Mouse (Mus musculus) spleen, adult 2 months (tissue): ENCODE results near the gene Sbno2. TPM values are rescaled to one million over a fixed set of nuclear protein-coding genes. Genes with fewer than 3 reads are reported as not detected.

Source experiments
- DNase-seq, 2 experiments: peaks; one replicate each; pipeline versions ENCODE4 v3.0.0 to v3.0.0-alpha.2; 2012 to 2021; ENCODE audit warnings: low spot score in 2 of 2, low read depth in 1 of 2
- H3K27ac ChIP-seq: fragments of 200-500 bp; 2 replicates; pipeline ENCODE4 v1.5.1; 2012; ENCODE audit warnings: low read length, inconsistent platforms; ENCODE audit not compliant: insufficient read depth
- H3K27me3 ChIP-seq: fragments of 200-500 bp; 2 replicates; pipeline ENCODE4 v1.6.1; 2012; ENCODE audit warnings: mild to moderate bottlenecking, moderate library complexity, low read length, inconsistent platforms; ENCODE audit not compliant: control insufficient read depth, insufficient read depth
- H3K36me3 ChIP-seq: fragments of 200-500 bp; 2 replicates; pipeline ENCODE4 v1.6.1; 2012; ENCODE audit warnings: mild to moderate bottlenecking, low read length, inconsistent platforms; ENCODE audit not compliant: control insufficient read depth, insufficient read depth
- H3K4me1 ChIP-seq: fragments of 200-500 bp; 2 replicates; pipeline ENCODE4 v1.6.1; 2011; ENCODE audit warnings: inconsistent platforms; ENCODE audit not compliant: control insufficient read depth, insufficient read depth, insufficient read length
- H3K4me3 ChIP-seq: fragments of 200-500 bp; 2 replicates; pipeline ENCODE4 v1.5.1; 2011; ENCODE audit warnings: mild to moderate bottlenecking, inconsistent platforms; ENCODE audit not compliant: insufficient read depth, insufficient read length; ENCODE audit errors: extremely low read depth
- CTCF ChIP-seq: fragments of 200-500 bp; IDR thresholded peaks from 2 replicates; pipeline ENCODE4 v1.5.1; 2011; ENCODE audit warnings: mild to moderate bottlenecking, inconsistent platforms; ENCODE audit not compliant: insufficient read depth, insufficient read length, insufficient replicate concordance; ENCODE audit errors: extremely low read depth
- POLR2A ChIP-seq: fragments of 200-500 bp; IDR thresholded peaks from 2 replicates; pipeline ENCODE4 v1.6.1; 2011; ENCODE audit warnings: low read depth, low read length, inconsistent platforms
- WGBS: fragments of 180-500 bp; shearing (Covaris S2); methylation state at CpG from one replicate; pipeline ENCODE4 v1.1.7; 2018; 5-methylcytosine and 5-hydroxymethylcytosine counted together
- polyA plus RNA-seq: library from polyadenylated mRNA; depleted of rRNA; stranded (reverse); fragments of >200 nt; gene quantifications from 2 replicates; pipeline ENCODE4 v1.2.3, GENCODE M21; 2012

Sbno2 gene
- polyA plus RNA-seq, 1 experiment, result 95.0 TPM

GRCm38 (mm10) chr10:80053831-80054815 is 51.2 kb downstream of the Sbno2 start:
- 1% methylated on average over 77 of the region's 77 CpGs for WGBS
- peak overlapping the region; percentile 92 for H3K27ac ChIP-seq
- no peak for TF ChIP-seq CTCF
- no peak for TF ChIP-seq POLR2A
- peaks cover 29% of the 10 kb centered on the region for H3K36me3 ChIP-seq
- no peaks in the 10 kb centered on the region for H3K27me3 ChIP-seq
- peaks cover 29% of the 10 kb centered on the region; the same call in 1 of the 2 replicates for H3K4me1 ChIP-seq
- DNase-seq, result peak in 1 of 2 experiments; percentile 46
- peak overlapping the region; percentile 79 for H3K4me3 ChIP-seq

- under 1% methylated on average over 47 of the region's 47 CpGs for WGBS
Measured at GRCm38 (mm10) chr10:80053259-80053780, 52.1 kb downstream of the Sbno2 start.

GRCm38 (mm10) chr10:80052374-80052764 is 53.0 kb downstream of the Sbno2 start:
- Histone ChIP-seq H3K4me3 (no peak overlapping the region), H3K4me1 (peaks cover 29% of the 10 kb centered on the region; the same call in 1 of the 2 replicates), H3K27ac (peak overlapping the region; percentile 87), H3K27me3 (no peaks in the 10 kb centered on the region), H3K36me3 (peaks cover 15% of the 10 kb centered on the region)
- no peak for DNase-seq
- WGBS, result 84% methylated on average over 5 of the region's 5 CpGs
- TF ChIP-seq POLR2A (no peak), CTCF (no peak)

More at GRCm38 (mm10) chr10:80053259-80053780, 52.1 kb downstream of the Sbno2 start:
- H3K27ac ChIP-seq, result peak overlapping the region; percentile 92
- peaks cover 25% of the 10 kb centered on the region for H3K36me3 ChIP-seq
- peaks cover 29% of the 10 kb centered on the region; the same call in 1 of the 2 replicates for H3K4me1 ChIP-seq
- peak; percentile 97 to 99 for DNase-seq
- peak overlapping the region; percentile 79 for H3K4me3 ChIP-seq
- no peaks in the 10 kb centered on the region for H3K27me3 ChIP-seq
- peak; percentile 86 for TF ChIP-seq POLR2A
- no peak for TF ChIP-seq CTCF

DNA sequence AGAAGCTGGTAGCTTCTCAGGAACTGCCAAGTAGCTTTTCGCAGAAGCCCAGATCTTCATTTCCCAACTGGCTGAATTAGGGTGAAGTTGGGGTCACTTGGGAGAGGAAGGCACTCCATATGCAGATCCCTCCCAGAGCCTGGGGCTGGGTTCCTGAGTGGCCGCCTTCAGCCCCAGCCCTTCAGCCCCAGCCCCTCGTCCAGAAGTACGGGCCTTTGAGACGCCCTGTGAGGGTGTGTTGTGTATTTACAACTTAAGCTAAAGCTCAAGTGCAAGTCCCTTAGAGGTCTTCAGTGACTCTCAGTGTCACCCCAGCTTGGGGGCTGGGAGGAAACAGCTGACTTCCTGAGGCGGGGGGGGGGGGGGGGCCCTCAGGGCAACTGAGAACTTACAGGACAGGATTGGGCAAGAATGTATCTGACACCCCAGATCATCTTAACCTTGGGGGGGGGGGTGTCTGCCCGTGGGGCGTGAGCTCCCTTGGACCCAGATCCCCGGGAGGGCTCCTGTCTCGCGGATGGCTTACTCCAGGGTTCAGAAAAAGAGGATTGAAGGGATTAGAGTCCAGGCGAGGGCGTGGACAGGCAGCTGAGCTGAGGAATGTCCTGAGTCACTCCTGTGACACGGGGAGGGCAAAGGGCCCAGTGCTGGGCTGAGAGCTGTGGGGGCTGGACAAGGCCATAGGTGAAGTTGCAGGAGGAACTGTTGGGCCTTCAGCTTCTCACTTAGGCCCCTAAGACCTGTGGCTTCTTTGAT is 53.6 kb downstream of the Sbno2 start:
- no peaks in the 10 kb centered on the region for H3K27me3 ChIP-seq
- 17% methylated on average over 14 of the region's 14 CpGs for WGBS
- DNase-seq, result no peak
- H3K4me1 ChIP-seq, result peaks cover 29% of the 10 kb centered on the region; the same call in 1 of the 2 replicates
- TF ChIP-seq CTCF (no peak), POLR2A (no peak)
- peak overlapping the region; percentile 87 for H3K27ac ChIP-seq
- peaks cover 10% of the 10 kb centered on the region for H3K36me3 ChIP-seq
- no peak overlapping the region for H3K4me3 ChIP-seq

DNA sequence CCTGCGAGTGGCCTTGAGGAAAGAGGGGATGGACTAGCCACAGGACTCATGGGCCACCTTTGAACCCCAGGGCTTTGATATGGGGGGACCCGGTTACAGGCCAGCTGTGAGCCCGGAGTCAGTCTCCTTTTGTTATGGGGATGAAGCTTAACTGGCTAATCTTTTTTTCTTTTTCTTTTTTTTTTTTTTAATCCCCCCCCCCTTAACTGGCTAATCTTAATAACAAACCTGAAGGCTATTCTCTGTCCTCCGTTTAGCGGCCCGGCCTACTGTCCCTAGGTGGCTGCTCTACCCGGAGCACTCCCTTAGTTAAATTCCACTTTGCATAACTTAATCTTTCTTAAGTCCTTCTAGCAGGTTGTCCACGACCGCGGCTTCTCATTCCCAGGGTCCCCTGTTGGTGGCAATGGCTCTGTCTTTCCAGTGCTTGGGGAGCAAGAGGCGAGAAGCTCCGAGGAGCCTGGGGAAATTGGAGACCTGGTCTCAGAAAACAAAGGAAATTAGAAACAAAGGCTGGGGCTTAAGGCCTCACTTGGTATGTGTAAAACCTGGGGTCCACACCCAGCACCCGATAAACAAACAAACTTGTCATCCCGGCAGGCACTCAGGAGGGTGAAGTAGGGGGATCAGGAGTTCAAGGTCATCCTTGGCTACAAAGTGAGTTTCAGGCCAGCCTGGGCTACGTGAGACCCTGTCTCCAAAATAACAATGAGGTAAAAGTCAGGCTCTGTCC is 54.3 kb downstream of the Sbno2 start:
- DNase-seq, result no peak
- peak overlapping the region; percentile 85 for H3K27ac ChIP-seq
- 75% methylated on average over 15 of the region's 15 CpGs for WGBS
- TF ChIP-seq POLR2A (no peak), CTCF (no peak)
- peaks cover 29% of the 10 kb centered on the region; the same call in 1 of the 2 replicates for H3K4me1 ChIP-seq
- H3K4me3 ChIP-seq, result no peak overlapping the region
- no peaks in the 10 kb centered on the region for H3K27me3 ChIP-seq
- peaks cover 4% of the 10 kb centered on the region for H3K36me3 ChIP-seq

DNA sequence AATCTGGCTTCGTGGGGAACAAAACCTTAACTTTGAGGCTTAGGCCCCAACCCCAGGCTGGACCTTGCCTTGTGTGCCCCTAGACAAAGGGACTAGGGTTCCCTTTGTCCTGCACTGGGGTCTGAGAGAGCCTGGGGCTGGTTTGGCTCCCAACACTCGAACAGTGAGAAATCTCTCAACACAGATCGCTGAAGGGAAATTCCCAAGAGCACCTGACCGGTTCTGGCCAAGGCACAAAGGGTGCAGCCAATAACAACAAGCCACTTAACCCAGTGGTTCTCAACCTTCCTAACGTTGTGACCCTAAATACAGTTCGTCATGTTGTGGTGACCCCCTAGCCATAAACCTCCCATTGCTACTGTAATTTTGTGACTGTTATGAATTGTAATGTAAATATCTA is 55.1 kb downstream of the Sbno2 start:
- Histone ChIP-seq H3K4me1 (peaks cover 29% of the 10 kb centered on the region; the same call in 1 of the 2 replicates), H3K36me3 (no peaks in the 10 kb centered on the region), H3K27me3 (no peaks in the 10 kb centered on the region), H3K27ac (peak overlapping the region; percentile 49), H3K4me3 (no peak overlapping the region)
- DNase-seq, result no peak
- WGBS, result 63% methylated on average over 6 of the region's 6 CpGs
- TF ChIP-seq CTCF, result no peak
- TF ChIP-seq POLR2A, result no peak
